Mouse (Mus musculus): ENCODE results near the gene Srrm3. TPM values are rescaled to one million over a fixed set of nuclear protein-coding genes. Genes with fewer than 3 reads are reported as not detected.

The Srrm3 gene
- polyA plus RNA-seq, 1 experiment from 2014 or later = not detected

- no peak overlapping the region for H3K4me2 ChIP-seq
- no peak for ATAC-seq
- no peak overlapping the region for H3K27ac ChIP-seq
- WGBS (ENCODE audit: insufficient replicate concordance) = 50% methylated on average over 3 of the region's 3 CpGs
- H3K27me3 ChIP-seq (replicated peaks) = peaks cover 37% of the 10 kb centered on the region
- H3K9ac ChIP-seq = no peak overlapping the region
- H3K4me1 ChIP-seq = no peaks in the 10 kb centered on the region
- H3K4me3 ChIP-seq = no peak overlapping the region
- H3K36me3 ChIP-seq = no peaks in the 10 kb centered on the region
- no peaks in the 10 kb centered on the region for H3K9me3 ChIP-seq (replicated peaks)
These were observed 17.8 kb downstream of the Srrm3 start for GRCm38 (mm10) chr5:135824517-135824916.

GRCm38 (mm10) chr5:135826225-135826624 lies 19.5 kb downstream of the Srrm3 start:
- WGBS (ENCODE audit: insufficient replicate concordance) = 44% methylated on average over 6 of the region's 6 CpGs
- Histone ChIP-seq H3K4me2 (no peak overlapping the region), H3K36me3 (no peaks in the 10 kb centered on the region), H3K4me1 (no peaks in the 10 kb centered on the region), H3K27ac (no peak overlapping the region), H3K4me3 (no peak overlapping the region), H3K27me3 (replicated peaks) (peaks cover 25% of the 10 kb centered on the region), H3K9me3 (replicated peaks) (no peaks in the 10 kb centered on the region), H3K9ac (no peak overlapping the region)
- no peak for ATAC-seq

GRCm38 (mm10) chr5:135829381-135829780 lies 22.7 kb downstream of the Srrm3 start:
- H3K9me3 ChIP-seq (replicated peaks) = no peaks in the 10 kb centered on the region
- no peaks in the 10 kb centered on the region for H3K4me1 ChIP-seq
- WGBS (ENCODE audit: insufficient replicate concordance) = 69% methylated on average over 8 of the region's 8 CpGs
- no peak for ATAC-seq
- no peak overlapping the region for H3K4me3 ChIP-seq
- no peak overlapping the region for H3K9ac ChIP-seq
- H3K4me2 ChIP-seq = no peak overlapping the region
- H3K27me3 ChIP-seq (replicated peaks) = peaks cover 37% of the 10 kb centered on the region
- H3K27ac ChIP-seq = no peak overlapping the region
- H3K36me3 ChIP-seq = no peaks in the 10 kb centered on the region

- 23% methylated on average over 4 of the region's 4 CpGs for WGBS (ENCODE audit: insufficient replicate concordance)
- no peak for ATAC-seq
These were observed 26.0 kb downstream of the Srrm3 start for GRCm38 (mm10) chr5:135832729-135833128.

GRCm38 (mm10) chr5:135834769-135835491 lies 28.2 kb downstream of the Srrm3 start:
- Histone ChIP-seq H3K27ac (no peak overlapping the region), H3K4me3 (peak overlapping the region; percentile 42), H3K27me3 (replicated peaks) (peaks cover 64% of the 10 kb centered on the region), H3K9ac (no peak overlapping the region), H3K4me1 (peaks cover 12% of the 10 kb centered on the region), H3K36me3 (no peaks in the 10 kb centered on the region), H3K4me2 (peak overlapping the region; percentile 67), H3K9me3 (replicated peaks) (no peaks in the 10 kb centered on the region)
- 1% methylated on average over 47 of the region's 47 CpGs for WGBS (ENCODE audit: insufficient replicate concordance)
- peak; percentile 87 for ATAC-seq

More at GRCm38 (mm10) chr5:135832729-135833128, 26.0 kb downstream of the Srrm3 start:
- H3K4me1 ChIP-seq = peaks cover 12% of the 10 kb centered on the region
- H3K9me3 ChIP-seq (replicated peaks) = no peaks in the 10 kb centered on the region
- peaks cover 57% of the 10 kb centered on the region for H3K27me3 ChIP-seq (replicated peaks)
- no peak overlapping the region for H3K27ac ChIP-seq
- no peak overlapping the region for H3K4me2 ChIP-seq
- H3K36me3 ChIP-seq = no peaks in the 10 kb centered on the region
- H3K4me3 ChIP-seq = no peak overlapping the region
- no peak overlapping the region for H3K9ac ChIP-seq

GRCm38 (mm10) chr5:135835492-135835858 lies 28.8 kb downstream of the Srrm3 start:
- WGBS (ENCODE audit: insufficient replicate concordance) = 3% methylated on average over 12 of the region's 12 CpGs
- H3K9ac ChIP-seq = no peak overlapping the region
- H3K36me3 ChIP-seq = no peaks in the 10 kb centered on the region
- H3K4me2 ChIP-seq = peak overlapping the region; percentile 67
- H3K4me3 ChIP-seq = peak overlapping the region; percentile 42
- H3K27me3 ChIP-seq (replicated peaks) = peaks cover 69% of the 10 kb centered on the region
- H3K9me3 ChIP-seq (replicated peaks) = no peaks in the 10 kb centered on the region
- peaks cover 12% of the 10 kb centered on the region for H3K4me1 ChIP-seq
- H3K27ac ChIP-seq = no peak overlapping the region
- peak; percentile 48; the same call in 1 of the 2 replicates for ATAC-seq

- Histone ChIP-seq H3K9me3 (replicated peaks) (no peaks in the 10 kb centered on the region), H3K4me2 (peak overlapping the region; percentile 67; the same call in 1 of the 2 replicates), H3K4me3 (no peak overlapping the region), H3K36me3 (no peaks in the 10 kb centered on the region), H3K9ac (no peak overlapping the region), H3K27ac (no peak overlapping the region), H3K4me1 (peaks cover 12% of the 10 kb centered on the region), H3K27me3 (replicated peaks) (peaks cover 71% of the 10 kb centered on the region)
- no peak for ATAC-seq
- 22% methylated on average over 12 of the region's 12 CpGs for WGBS (ENCODE audit: insufficient replicate concordance)
These were observed 29.3 kb downstream of the Srrm3 start for GRCm38 (mm10) chr5:135835981-135836380.

GRCm38 (mm10) chr5:135841651-135842050 lies 35.0 kb downstream of the Srrm3 start:
- ATAC-seq = no peak
- H3K4me1 ChIP-seq = no peaks in the 10 kb centered on the region
- 61% methylated on average over 6 of the region's 6 CpGs for WGBS (ENCODE audit: insufficient replicate concordance)

GRCm38 (mm10) chr5:135843418-135843817 lies 36.7 kb downstream of the Srrm3 start:
- H3K4me2 ChIP-seq = no peak overlapping the region
- WGBS (ENCODE audit: insufficient replicate concordance) = 19% methylated on average over 5 of the region's 5 CpGs
- ATAC-seq = no peak
- H3K27me3 ChIP-seq (replicated peaks) = peaks cover 32% of the 10 kb centered on the region; the same call in 1 of the 2 replicates
- no peak overlapping the region for H3K27ac ChIP-seq
- no peaks in the 10 kb centered on the region; the same call in 1 of the 2 replicates for H3K9me3 ChIP-seq (replicated peaks)
- no peaks in the 10 kb centered on the region for H3K36me3 ChIP-seq
- no peak overlapping the region for H3K4me3 ChIP-seq
- no peak overlapping the region for H3K9ac ChIP-seq
- no peaks in the 10 kb centered on the region for H3K4me1 ChIP-seq

More at GRCm38 (mm10) chr5:135841651-135842050, 35.0 kb downstream of the Srrm3 start:
- Histone ChIP-seq H3K4me2 (no peak overlapping the region), H3K9ac (no peak overlapping the region), H3K9me3 (replicated peaks) (no peaks in the 10 kb centered on the region), H3K4me3 (no peak overlapping the region), H3K36me3 (no peaks in the 10 kb centered on the region), H3K27ac (no peak overlapping the region), H3K27me3 (replicated peaks) (peaks cover 39% of the 10 kb centered on the region)

- H3K4me2 ChIP-seq = no peak overlapping the region
- no peak for ATAC-seq
- no peaks in the 10 kb centered on the region; the same call in 1 of the 2 replicates for H3K9me3 ChIP-seq (replicated peaks)
- H3K27ac ChIP-seq = no peak overlapping the region
- no peaks in the 10 kb centered on the region for H3K4me1 ChIP-seq
- H3K9ac ChIP-seq = no peak overlapping the region
- H3K27me3 ChIP-seq (replicated peaks) = peaks cover 41% of the 10 kb centered on the region
- H3K36me3 ChIP-seq = no peaks in the 10 kb centered on the region
- H3K4me3 ChIP-seq = no peak overlapping the region
- WGBS (ENCODE audit: insufficient replicate concordance) = 68% methylated on average over 13 of the region's 13 CpGs
These were observed 39.1 kb downstream of the Srrm3 start for GRCm38 (mm10) chr5:135845676-135846320.

GRCm38 (mm10) chr5:135847460-135847859 lies 40.8 kb downstream of the Srrm3 start:
- no peak overlapping the region for H3K4me3 ChIP-seq
- no peak overlapping the region for H3K27ac ChIP-seq
- 62% methylated on average over 4 of the region's 4 CpGs for WGBS (ENCODE audit: insufficient replicate concordance)
- no peak overlapping the region for H3K4me2 ChIP-seq
- no peaks in the 10 kb centered on the region; the same call in 1 of the 2 replicates for H3K9me3 ChIP-seq (replicated peaks)
- no peak overlapping the region for H3K9ac ChIP-seq
- ATAC-seq = no peak
- H3K27me3 ChIP-seq (replicated peaks) = peaks cover 52% of the 10 kb centered on the region
- H3K36me3 ChIP-seq = no peaks in the 10 kb centered on the region
- H3K4me1 ChIP-seq = no peaks in the 10 kb centered on the region

GRCm38 (mm10) chr5:135847881-135848280 lies 41.2 kb downstream of the Srrm3 start:
- H3K27me3 ChIP-seq (replicated peaks) = peaks cover 53% of the 10 kb centered on the region
- H3K4me2 ChIP-seq = no peak overlapping the region
- H3K4me3 ChIP-seq = no peak overlapping the region
- H3K9me3 ChIP-seq (replicated peaks) = no peaks in the 10 kb centered on the region; the same call in 1 of the 2 replicates
- no peak overlapping the region for H3K9ac ChIP-seq
- ATAC-seq = no peak
- no peak overlapping the region for H3K27ac ChIP-seq
- H3K36me3 ChIP-seq = no peaks in the 10 kb centered on the region
- H3K4me1 ChIP-seq = no peaks in the 10 kb centered on the region
- WGBS (ENCODE audit: insufficient replicate concordance) = 71% methylated on average over 3 of the region's 3 CpGs
